Mouse (Mus musculus) liver, postnatal 0 days (tissue): ENCODE measurements around the gene Yeats2.

ENCODE experiments used
- CTCF ChIP-seq: sonication (generic); IDR thresholded peaks from 2 replicates; pipeline ENCODE4 v1.5.1; 2016; ENCODE audit warnings: antibody characterized with exemption, low read depth
- EP300 ChIP-seq: IDR thresholded peaks from 2 replicates; pipeline ENCODE4 v1.6.1; 2016; ENCODE audit warnings: antibody characterized with exemption, low read depth, mild to moderate bottlenecking

DNA sequence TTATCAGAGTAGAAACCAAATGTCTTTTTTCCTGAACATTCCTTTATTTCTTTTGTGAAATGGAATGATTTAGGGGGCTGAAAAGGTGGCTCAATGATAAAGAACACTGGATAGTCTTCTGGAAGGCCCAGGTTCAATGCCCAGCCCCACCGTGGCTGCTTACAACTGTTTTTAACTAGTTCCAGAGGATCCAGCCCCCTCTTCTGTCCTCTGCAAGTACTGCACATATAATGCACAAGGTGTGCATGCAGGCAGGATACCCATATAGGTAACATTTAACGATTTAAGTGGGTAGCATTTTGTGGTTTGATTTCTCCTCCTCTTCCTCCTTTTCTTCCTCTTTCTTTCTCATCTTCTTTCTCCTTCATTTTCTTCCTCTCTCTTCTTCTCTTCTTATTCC, 19.3 kb downstream of the Yeats2 start:
- TF ChIP-seq CTCF (peak; percentile 33; the same call in 1 of the 2 replicates), EP300 (no peak)
